Mouse (Mus musculus): ENCODE measurements at regions not wholly inside any gene's neighbourhood (a gene's known extent, or its start where the extent isn't known, plus 50 kb on each side); places are given as distances from the start of the nearest gene placed in this dataset.

- no peaks in the 10 kb centered on the region for H3K9me3 ChIP-seq (ENCODE audit: low read length)
- TF ChIP-seq CTCF (conservative IDR thresholded peaks at IDR 0.05; ENCODE audit: low read length): no peak
- no peak for TF ChIP-seq NANOG (IDR thresholded peaks at IDR 0.05; ENCODE audit: borderline replicate concordance, low read length)
- no peak for TF ChIP-seq POU5F1 (IDR thresholded peaks at IDR 0.05; ENCODE audit: borderline replicate concordance, low read length)
Observed at GRCm38 (mm10) chr14:105773674-105774073, 122.9 kb downstream of the Spry2 start.

GRCm38 (mm10) chr14:105767100-105767499 lies 129.5 kb downstream of the Spry2 start:
- H3K36me3 ChIP-seq (ENCODE audit: insufficient read depth, low read length): no peaks in the 10 kb centered on the region
- no peaks in the 10 kb centered on the region for H3K4me1 ChIP-seq (replicated peaks; ENCODE audit: low read depth, low read length)
- H3K9me3 ChIP-seq (ENCODE audit: low read length): no peaks in the 10 kb centered on the region
- H3K4me3 ChIP-seq (replicated peaks; ENCODE audit: low read length): no peak overlapping the region
- no peaks in the 10 kb centered on the region for H3K27me3 ChIP-seq (ENCODE audit: insufficient read depth, low read length)
- no peak for TF ChIP-seq NANOG (IDR thresholded peaks at IDR 0.05; ENCODE audit: borderline replicate concordance, low read length)
- no peak for TF ChIP-seq POU5F1 (IDR thresholded peaks at IDR 0.05; ENCODE audit: borderline replicate concordance, low read length)
- TF ChIP-seq CTCF (conservative IDR thresholded peaks at IDR 0.05; ENCODE audit: low read length): no peak

More at GRCm38 (mm10) chr14:105773674-105774073, 122.9 kb downstream of the Spry2 start:
- Histone ChIP-seq H3K4me3 (replicated peaks; ENCODE audit: low read length) (no peak overlapping the region), H3K4me1 (replicated peaks; ENCODE audit: low read depth, low read length) (no peaks in the 10 kb centered on the region), H3K27me3 (ENCODE audit: insufficient read depth, low read length) (no peaks in the 10 kb centered on the region), H3K36me3 (ENCODE audit: insufficient read depth, low read length) (no peaks in the 10 kb centered on the region)

DNA sequence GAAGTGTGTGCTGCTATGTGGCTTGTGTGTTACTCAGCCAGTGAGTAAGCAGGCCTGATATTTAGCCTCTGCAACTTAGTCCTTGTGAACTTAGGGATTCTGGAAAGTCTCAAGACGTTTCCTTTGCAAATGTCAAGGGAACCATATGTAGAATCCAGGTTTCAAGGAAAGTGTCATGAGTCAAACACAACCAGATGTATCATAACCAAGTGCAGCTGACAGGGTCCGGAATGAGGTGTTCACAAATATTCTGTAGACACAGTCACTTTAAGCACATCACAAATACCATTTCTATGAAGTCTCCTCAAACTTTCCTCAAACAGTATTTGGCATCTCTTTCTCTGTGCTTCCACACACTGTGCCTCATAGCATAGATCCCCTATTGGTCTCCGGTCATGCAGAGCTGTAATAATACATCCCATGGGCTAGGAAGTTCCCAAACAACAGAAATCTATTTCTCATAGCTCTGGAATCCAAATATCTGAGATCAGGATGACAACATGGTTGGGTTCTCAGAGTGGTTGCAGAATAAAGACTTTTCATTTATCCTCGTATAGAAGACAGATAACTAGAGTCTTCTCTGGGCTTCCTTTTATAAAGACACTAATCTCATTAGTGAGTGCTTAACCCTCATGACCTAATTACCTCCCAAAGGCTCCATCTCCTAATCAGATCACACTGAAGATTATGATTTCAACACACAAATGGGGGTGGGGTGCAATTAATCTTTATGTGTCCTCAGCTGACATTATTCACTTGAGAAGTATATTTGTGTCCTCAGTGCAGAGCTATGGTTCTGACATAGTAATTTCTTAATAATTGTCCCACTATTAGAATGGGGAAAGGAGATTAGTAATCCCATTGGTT lies 143.9 kb downstream of the Spry2 start:
- Histone ChIP-seq H3K36me3 (ENCODE audit: insufficient read depth, low read length) (no peaks in the 10 kb centered on the region), H3K27me3 (ENCODE audit: insufficient read depth, low read length) (no peaks in the 10 kb centered on the region), H3K9me3 (ENCODE audit: low read length) (0 out of 2 replicates have a peak, but pooled peaks cover 6% of the 10 kb centered on the region), H3K4me1 (replicated peaks; ENCODE audit: low read depth, low read length) (peaks cover 12% of the 10 kb centered on the region), H3K4me3 (replicated peaks; ENCODE audit: low read length) (no peak overlapping the region)
- TF ChIP-seq NANOG (IDR thresholded peaks at IDR 0.05; ENCODE audit: borderline replicate concordance, low read length): no peak
- no peak for TF ChIP-seq CTCF (conservative IDR thresholded peaks at IDR 0.05; ENCODE audit: low read length)
- no peak for TF ChIP-seq POU5F1 (IDR thresholded peaks at IDR 0.05; ENCODE audit: borderline replicate concordance, low read length)

DNA sequence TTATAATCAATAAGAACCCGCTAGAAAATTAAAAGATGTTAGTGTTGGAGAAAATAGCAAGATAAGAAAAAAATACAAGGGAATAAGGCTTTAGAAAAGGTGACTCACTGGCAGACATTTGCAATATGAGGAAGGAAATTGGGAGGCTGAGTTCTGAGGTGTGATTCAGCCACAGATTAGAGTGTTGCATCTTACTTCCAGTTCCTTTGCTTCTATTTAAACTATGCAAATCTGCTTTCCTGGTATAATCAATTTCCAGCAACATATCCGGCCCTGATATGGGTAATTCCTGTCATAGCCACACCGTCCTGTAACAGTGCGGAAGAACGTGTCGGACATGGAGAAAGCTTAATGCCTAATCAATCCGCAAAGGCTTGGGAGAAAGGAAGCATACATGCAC lies 144.9 kb downstream of the Spry2 start:
- Histone ChIP-seq H3K27me3 (ENCODE audit: insufficient read depth, low read length) (no peaks in the 10 kb centered on the region), H3K4me3 (replicated peaks; ENCODE audit: low read length) (no peak overlapping the region), H3K9me3 (ENCODE audit: low read length) (0 out of 2 replicates have a peak, but pooled peaks cover 6% of the 10 kb centered on the region), H3K36me3 (ENCODE audit: insufficient read depth, low read length) (no peaks in the 10 kb centered on the region), H3K4me1 (replicated peaks; ENCODE audit: low read depth, low read length) (peaks cover 17% of the 10 kb centered on the region)
- TF ChIP-seq POU5F1 (IDR thresholded peaks at IDR 0.05; ENCODE audit: borderline replicate concordance, low read length) (no peak), CTCF (conservative IDR thresholded peaks at IDR 0.05; ENCODE audit: low read length) (no peak), NANOG (IDR thresholded peaks at IDR 0.05; ENCODE audit: borderline replicate concordance, low read length) (no peak)

DNA sequence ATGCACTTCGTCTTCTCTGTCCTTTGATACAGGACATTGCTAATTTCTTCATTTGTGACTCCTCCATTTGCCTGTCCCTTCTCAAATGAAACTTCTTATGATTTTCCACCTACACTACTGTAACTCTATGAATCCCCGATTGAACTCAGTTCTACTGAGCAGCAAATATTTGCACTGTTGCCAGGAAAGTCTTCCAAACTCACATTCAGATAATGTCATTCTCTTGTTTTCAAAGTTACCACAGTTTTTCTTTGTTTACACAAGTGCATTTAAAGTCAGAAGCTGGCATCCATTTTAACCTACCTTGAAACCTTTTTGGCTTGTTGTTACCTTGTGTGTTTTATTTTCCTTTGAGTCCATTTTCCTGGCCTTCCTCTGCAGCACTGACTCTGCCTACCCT lies 152.0 kb downstream of the Spry2 start:
- Histone ChIP-seq H3K4me3 (replicated peaks; ENCODE audit: low read length) (no peak overlapping the region), H3K27me3 (ENCODE audit: insufficient read depth, low read length) (0 out of 2 replicates have a peak, but pooled peaks cover 3% of the 10 kb centered on the region), H3K4me1 (replicated peaks; ENCODE audit: low read depth, low read length) (peaks cover 17% of the 10 kb centered on the region), H3K36me3 (ENCODE audit: insufficient read depth, low read length) (no peaks in the 10 kb centered on the region), H3K9me3 (ENCODE audit: low read length) (no peaks in the 10 kb centered on the region)
- TF ChIP-seq POU5F1 (IDR thresholded peaks at IDR 0.05; ENCODE audit: borderline replicate concordance, low read length): no peak
- no peak for TF ChIP-seq NANOG (IDR thresholded peaks at IDR 0.05; ENCODE audit: borderline replicate concordance, low read length)
- no peak for TF ChIP-seq CTCF (conservative IDR thresholded peaks at IDR 0.05; ENCODE audit: low read length)

- H3K9me3 ChIP-seq (ENCODE audit: low read length): no peaks in the 10 kb centered on the region
- H3K4me3 ChIP-seq (replicated peaks; ENCODE audit: low read length): no peak overlapping the region
- H3K4me1 ChIP-seq (replicated peaks; ENCODE audit: low read depth, low read length): peaks cover 17% of the 10 kb centered on the region
- H3K27me3 ChIP-seq (ENCODE audit: insufficient read depth, low read length): 0 out of 2 replicates have a peak, but pooled peaks cover 3% of the 10 kb centered on the region
- no peaks in the 10 kb centered on the region for H3K36me3 ChIP-seq (ENCODE audit: insufficient read depth, low read length)
- no peak for TF ChIP-seq POU5F1 (IDR thresholded peaks at IDR 0.05; ENCODE audit: borderline replicate concordance, low read length)
- TF ChIP-seq CTCF (conservative IDR thresholded peaks at IDR 0.05; ENCODE audit: low read length): no peak
- TF ChIP-seq NANOG (IDR thresholded peaks at IDR 0.05; ENCODE audit: borderline replicate concordance, low read length): no peak
Observed at GRCm38 (mm10) chr14:105744125-105744524, 152.5 kb downstream of the Spry2 start.

DNA sequence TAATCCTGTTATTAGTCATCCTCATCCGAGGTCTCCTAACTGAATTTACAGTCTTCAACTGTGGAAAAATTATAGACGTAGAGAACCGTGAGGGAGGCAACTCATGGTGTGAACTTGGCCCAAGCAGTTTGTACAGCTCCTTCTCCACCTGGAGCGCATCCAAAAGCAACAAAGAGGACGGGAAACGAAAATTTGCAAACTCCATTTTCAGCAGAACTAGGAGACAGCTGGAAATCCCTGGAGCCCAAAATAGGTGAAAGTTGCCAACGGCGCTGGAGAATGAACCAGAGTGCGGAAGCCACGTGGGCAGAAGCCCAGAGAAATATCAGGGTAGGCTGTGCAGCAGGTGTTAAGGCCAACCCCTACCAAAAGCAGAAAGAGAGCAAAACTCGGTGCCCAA lies 155.7 kb downstream of the Spry2 start:
- Histone ChIP-seq H3K9me3 (ENCODE audit: low read length) (no peaks in the 10 kb centered on the region), H3K4me1 (replicated peaks; ENCODE audit: low read depth, low read length) (no peaks in the 10 kb centered on the region), H3K4me3 (replicated peaks; ENCODE audit: low read length) (no peak overlapping the region), H3K27me3 (ENCODE audit: insufficient read depth, low read length) (0 out of 2 replicates have a peak, but pooled peaks cover 3% of the 10 kb centered on the region), H3K36me3 (ENCODE audit: insufficient read depth, low read length) (no peaks in the 10 kb centered on the region)
- TF ChIP-seq NANOG (IDR thresholded peaks at IDR 0.05; ENCODE audit: borderline replicate concordance, low read length): no peak
- TF ChIP-seq POU5F1 (IDR thresholded peaks at IDR 0.05; ENCODE audit: borderline replicate concordance, low read length): no peak
- no peak for TF ChIP-seq CTCF (conservative IDR thresholded peaks at IDR 0.05; ENCODE audit: low read length)

DNA sequence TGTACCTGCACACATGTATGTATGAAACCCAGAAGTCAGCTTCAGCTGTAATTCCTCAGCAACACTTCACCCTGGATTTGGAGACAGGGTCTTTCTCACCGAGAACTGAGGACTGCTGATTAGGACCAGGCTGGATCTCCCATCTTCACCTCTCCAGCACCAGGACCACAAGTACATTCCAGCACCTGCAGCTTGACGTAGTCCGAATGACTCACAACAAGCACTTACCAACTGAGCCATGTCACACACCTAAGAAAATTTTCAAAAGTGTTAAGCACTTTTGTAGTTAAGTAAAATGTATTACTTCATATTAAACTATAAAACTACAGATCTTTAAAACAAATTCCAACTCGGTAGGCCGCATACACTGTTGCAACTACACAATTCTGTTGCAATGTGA lies 158.1 kb downstream of the Spry2 start:
- Histone ChIP-seq H3K36me3 (ENCODE audit: insufficient read depth, low read length) (no peaks in the 10 kb centered on the region), H3K4me3 (replicated peaks; ENCODE audit: low read length) (no peak overlapping the region), H3K4me1 (replicated peaks; ENCODE audit: low read depth, low read length) (peaks cover 3% of the 10 kb centered on the region), H3K27me3 (ENCODE audit: insufficient read depth, low read length) (0 out of 2 replicates have a peak, but pooled peaks cover 3% of the 10 kb centered on the region), H3K9me3 (ENCODE audit: low read length) (no peaks in the 10 kb centered on the region)
- no peak for TF ChIP-seq NANOG (IDR thresholded peaks at IDR 0.05; ENCODE audit: borderline replicate concordance, low read length)
- no peak for TF ChIP-seq CTCF (conservative IDR thresholded peaks at IDR 0.05; ENCODE audit: low read length)
- no peak for TF ChIP-seq POU5F1 (IDR thresholded peaks at IDR 0.05; ENCODE audit: borderline replicate concordance, low read length)
